Mouse (Mus musculus): Measurements from ENCODE around the gene Rps6kl1. TPM values are rescaled to one million over a fixed set of nuclear protein-coding genes. Genes with fewer than 3 reads are reported as not detected.

The Rps6kl1 gene
- 2.7 and 3.4 TPM in 2 replicates for polyA plus RNA-seq (2012; rRNA removed)

DNA sequence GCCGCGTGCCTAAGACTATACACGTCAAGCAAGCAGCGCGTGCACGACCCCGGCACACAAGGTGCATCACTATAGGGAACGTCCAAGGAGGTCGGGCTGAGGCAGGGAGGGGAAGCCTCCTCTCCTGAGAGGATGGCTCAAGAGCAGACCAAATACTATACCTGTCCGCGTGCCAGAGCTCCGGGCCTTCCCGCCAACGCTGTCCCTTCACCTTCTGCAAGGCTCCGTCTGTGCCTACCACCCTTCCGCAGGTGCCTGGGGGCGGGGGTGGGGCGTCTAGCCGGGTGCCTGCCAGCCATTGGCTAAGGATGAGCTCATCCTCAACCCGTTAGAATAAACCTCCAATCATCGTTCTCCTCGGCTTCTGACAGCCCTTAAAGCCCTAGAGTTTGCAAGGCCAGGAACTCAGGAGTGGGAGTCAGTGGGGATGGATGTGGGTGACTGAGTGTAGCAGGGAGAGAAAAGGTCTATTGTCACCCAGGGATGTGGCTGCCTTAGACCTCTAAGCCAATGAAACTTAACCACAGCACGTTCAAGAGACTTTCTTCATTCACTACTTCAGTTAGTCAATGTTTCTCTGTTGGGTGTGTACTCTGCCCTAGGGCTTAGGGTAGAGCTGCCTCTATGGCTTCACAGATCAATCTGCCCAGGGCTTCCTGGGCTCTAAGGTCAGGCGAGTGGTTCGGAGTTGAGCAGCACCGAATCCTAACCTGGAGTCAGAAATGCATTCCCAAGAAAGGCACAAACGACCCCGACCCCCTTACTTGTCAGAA is at the start of gene Rps6kl1:
TSS of gene Rps6kl1 (minus strand) at position 263 of the 773 bp plus-strand sequence.

DNA sequence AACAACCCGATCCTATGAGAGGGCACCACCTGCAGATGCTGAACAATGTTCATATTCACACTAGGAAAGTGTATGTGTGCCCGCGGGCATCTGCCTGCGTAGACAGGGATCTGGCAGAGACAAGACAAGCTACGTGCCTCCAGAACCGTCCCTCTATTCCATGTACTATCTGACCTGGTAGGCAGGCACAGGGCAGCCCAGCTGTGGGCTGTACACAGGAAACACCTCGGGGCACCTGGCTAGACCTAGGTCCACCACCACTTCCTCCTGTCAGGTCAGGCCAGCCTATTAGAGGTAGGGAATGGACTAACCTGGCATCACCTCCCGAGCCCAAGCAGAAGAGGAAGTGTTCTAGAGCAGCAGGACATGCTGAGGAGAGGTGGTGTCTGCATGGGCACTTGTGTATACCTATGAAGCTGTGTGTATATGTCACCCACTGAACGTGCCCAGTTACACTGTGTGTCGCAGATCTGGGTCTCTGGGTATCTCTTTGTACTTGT is 26.7 kb upstream of the Rps6kl1 start, which contains the start of gene Pgf:
TSS of gene Pgf (minus strand) at position 51 of the 500 bp plus-strand sequence.

DNA sequence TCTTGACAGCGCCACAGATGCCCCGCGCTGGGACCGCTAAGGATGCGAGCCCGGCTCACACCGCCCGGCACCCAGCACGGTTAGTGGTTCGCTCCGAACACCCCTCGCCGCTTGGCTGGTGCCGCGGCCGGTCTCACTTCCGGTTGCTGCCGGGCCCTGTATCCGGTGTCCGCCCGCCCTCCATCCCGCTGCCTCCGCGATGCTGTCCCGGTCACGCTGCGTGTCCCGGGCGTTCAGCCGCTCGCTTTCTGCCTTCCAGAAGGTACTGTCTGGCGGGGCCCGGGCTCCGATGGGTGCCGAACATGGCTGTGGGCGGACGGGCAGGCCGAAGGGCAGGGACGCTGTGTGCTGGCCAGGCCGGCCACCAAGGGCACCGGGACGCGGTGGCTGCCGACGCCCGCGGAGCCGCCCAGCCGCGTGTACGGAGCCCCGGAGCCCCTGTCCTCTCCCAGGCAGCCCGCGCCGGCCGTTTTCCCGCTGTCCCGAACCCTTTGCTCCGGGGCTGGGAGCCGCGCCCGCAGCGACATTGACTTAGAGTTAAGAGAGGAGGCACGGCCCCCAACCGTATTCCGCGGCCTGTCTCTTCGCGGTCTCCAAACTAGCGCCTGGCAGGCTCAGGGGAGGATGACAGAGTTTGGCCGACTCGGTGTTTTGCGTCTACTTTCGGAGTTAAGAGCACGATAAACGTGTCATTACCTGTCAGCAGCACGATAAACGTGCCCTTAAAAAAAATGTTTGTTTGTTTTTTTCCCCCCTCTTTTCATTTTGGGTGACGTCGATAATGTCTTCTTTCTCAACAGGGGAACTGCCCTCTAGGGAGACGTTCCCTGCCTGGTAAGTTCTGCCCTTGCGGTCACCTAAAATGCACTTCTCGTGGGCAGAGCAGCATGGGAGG is 40.1 kb downstream of the Rps6kl1 start, which contains the start of the genes Prox2 and Dlst:
TSS of gene Prox2 (minus strand) at position 62 of the 895 bp plus-strand sequence.
TSS of gene Dlst (plus strand) at position 136 of the 895 bp plus-strand sequence.

Other genes with a start within 250 kb of the Rps6kl1 start
- gene Fcf1, start 180.4 kb downstream of the Rps6kl1 start, polyA plus RNA-seq (2012; rRNA removed): 184 and 232 TPM in 2 replicates
- gene Arel1, start 180.4 kb downstream of the Rps6kl1 start, polyA plus RNA-seq (2012; rRNA removed): 23.6 and 33.2 TPM in 2 replicates
- gene Ylpm1, start 154.9 kb downstream of the Rps6kl1 start, polyA plus RNA-seq (2012; rRNA removed): 58.6 and 94.2 TPM in 2 replicates
- 1.7 and 2.0 TPM in 2 replicates for gene Prox2, start 40.5 kb downstream of the Rps6kl1 start, polyA plus RNA-seq (2012; rRNA removed)
- gene Dlst, start 40.4 kb downstream of the Rps6kl1 start, polyA plus RNA-seq (2012; rRNA removed): 161 and 182 TPM in 2 replicates
- gene Pgf, start 26.5 kb upstream of the Rps6kl1 start, polyA plus RNA-seq (2012; rRNA removed): 3.4 and 6.9 TPM in 2 replicates
- 118 and 258 TPM in 2 replicates for gene Eif2b2, start 68.2 kb upstream of the Rps6kl1 start, polyA plus RNA-seq (2012; rRNA removed)
- 8.0 and 9.5 TPM in 2 replicates for gene Mlh3, start 119.3 kb upstream of the Rps6kl1 start, polyA plus RNA-seq (2012; rRNA removed)
- gene Acyp1, start 137.2 kb upstream of the Rps6kl1 start, polyA plus RNA-seq (2012; rRNA removed): 37.9 and 50.2 TPM in 2 replicates
- 0.49 and 0.53 TPM in 2 replicates for gene Zc2hc1c, start 137.3 kb upstream of the Rps6kl1 start, polyA plus RNA-seq (2012; rRNA removed)
- gene Nek9, start 188.1 kb upstream of the Rps6kl1 start, polyA plus RNA-seq (2012; rRNA removed): 34.8 and 43.5 TPM in 2 replicates
- 119 and 147 TPM in 2 replicates for gene Tmed10, start 223.6 kb upstream of the Rps6kl1 start, polyA plus RNA-seq (2012; rRNA removed)

Measured in central nervous system, embryonic 11.5 days (tissue).